Mouse (Mus musculus) monocyte, adult 5-6 weeks (primary cell): ENCODE results near the gene Nemp1. TPM values are rescaled to one million over a fixed set of nuclear protein-coding genes. Genes with fewer than 3 reads are reported as not detected.

ENCODE experiments used
- ATAC-seq: fragments of 153-309, 156-312 bp; replicated peaks from 2 replicates; pipeline ENCODE4 v1.8.0; 2017; ENCODE audit warnings: mild to moderate bottlenecking; ENCODE audit not compliant: low TSS enrichment, insufficient number of reproducible peaks, severe bottlenecking, poor library complexity, low FRiP score
- total RNA-seq: library from RNA; stranded (forward); fragments of 200-1000, 200-491, 200-594 nt; gene quantifications from 3 replicates; pipeline ENCODE4 v1.2.3, GENCODE M21; 2017

Nemp1 gene
- total RNA-seq, 1 experiment from 2014 or later = 16.1 TPM

- ATAC-seq = no peak
These were observed 73.0 kb downstream of the Nemp1 start for GRCm38 (mm10) chr10:127739661-127740161.

DNA sequence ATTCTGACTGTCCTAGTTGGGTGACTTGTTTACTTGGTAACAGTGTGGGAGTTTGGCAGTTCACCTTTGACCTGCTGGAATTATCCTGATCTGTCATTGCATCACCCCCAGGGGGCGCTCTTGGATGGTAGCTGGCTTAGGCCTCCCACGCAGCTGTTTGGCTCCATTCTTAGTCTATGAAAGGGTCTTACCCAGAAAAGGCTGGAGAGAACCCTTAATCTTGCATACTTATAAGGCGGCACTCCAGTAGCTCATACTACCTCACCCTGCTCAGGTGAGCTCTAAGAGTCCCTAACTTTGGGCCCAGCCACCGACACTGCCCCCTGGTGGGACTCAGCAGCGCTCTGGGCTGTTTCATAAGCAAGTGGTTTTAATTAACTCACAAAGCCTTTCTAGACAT, 78.0 kb downstream of the Nemp1 start:
- ATAC-seq = no peak

- no peak for ATAC-seq
These were observed 79.2 kb downstream of the Nemp1 start for GRCm38 (mm10) chr10:127745886-127746285.

DNA sequence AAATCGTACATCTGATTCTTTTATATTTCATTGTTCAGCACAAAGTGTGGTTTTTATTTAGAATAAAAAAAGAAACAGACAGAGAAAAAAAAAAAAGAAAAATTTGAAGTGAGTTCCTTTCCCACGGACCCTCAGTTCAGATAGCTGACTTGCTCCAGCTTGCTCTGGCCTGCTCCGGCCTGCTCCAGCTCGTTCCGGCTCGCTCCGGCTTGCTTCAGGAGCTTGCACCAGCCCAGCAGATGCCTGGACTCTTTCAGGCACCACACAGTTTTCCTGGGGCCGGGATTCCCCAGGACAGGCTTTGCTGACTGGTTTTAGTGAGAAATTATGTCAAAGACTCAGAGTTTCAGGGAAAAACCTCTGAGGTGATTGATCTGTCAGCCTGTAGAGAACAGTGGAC, 80.6 kb downstream of the Nemp1 start:
- no peak for ATAC-seq

DNA sequence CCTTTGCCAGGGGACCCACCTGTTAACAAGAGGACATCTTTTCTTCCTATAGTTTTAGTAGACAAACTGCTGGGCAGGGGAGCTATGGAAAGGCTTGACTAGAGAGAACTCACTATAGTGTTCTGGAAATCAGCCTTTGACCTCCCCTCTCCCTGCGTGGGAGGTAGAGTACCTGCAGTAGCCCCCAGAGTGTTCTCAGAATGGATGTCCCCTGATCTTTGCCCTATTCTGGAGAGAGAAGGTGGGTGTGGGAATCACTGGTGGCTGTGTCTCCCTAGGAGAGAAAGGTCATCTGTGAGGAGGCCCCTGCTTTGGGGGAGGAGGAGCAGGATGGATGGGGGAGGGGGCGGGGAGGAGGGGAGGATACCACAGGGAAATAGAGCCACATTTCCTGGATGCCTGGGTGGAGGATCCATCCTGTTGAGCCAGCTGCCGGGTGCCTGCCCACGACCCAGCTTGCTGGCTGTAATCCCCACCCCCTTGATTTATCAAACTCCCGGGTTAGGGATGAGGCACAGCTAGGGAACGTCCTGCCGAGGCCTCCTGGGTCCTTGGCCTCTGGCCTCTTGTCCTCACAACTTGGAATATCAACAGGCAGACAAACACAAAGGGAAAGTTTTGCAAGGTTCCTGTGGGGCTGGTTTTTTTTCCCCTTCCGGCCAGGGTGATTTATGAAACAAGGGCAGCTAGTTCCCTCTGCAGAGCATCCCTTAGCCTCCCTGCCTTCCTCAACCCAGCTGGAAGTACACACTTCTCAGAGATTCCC, 82.3 kb downstream of the Nemp1 start:
- ATAC-seq = no peak

- ATAC-seq = no peak
These were observed 83.6 kb downstream of the Nemp1 start for GRCm38 (mm10) chr10:127750136-127750777.

Other genes with a start within 250 kb of the Nemp1 start
- gene Stac3, start 165.2 kb upstream of the Nemp1 start, total RNA-seq = 0.32 to 9.8 TPM (median 1.4 TPM) in 3 replicates
- not detected in 3 replicates for gene Ndufa4l2, start 151.9 kb upstream of the Nemp1 start, total RNA-seq
- gene Shmt2, start 144.5 kb upstream of the Nemp1 start, total RNA-seq = 7.9 to 28.8 TPM (median 11.5 TPM) in 3 replicates
- not detected in 3 replicates for gene Nxph4, start 132.3 kb upstream of the Nemp1 start, total RNA-seq
- 147 to 219 TPM (median 171 TPM) in 3 replicates for gene Lrp1, start 45.8 kb upstream of the Nemp1 start, total RNA-seq
- 171 to 211 TPM (median 204 TPM) in 3 replicates for gene Stat6, start 23.9 kb upstream of the Nemp1 start, total RNA-seq
- 12.6 to 35.9 TPM (median 17.8 TPM) in 3 replicates for gene Nab2, start 1.7 kb downstream of the Nemp1 start, total RNA-seq
- 1.6 TPM in 1 of 3 replicates, not detected in the others for gene Myo1a, start 38.3 kb downstream of the Nemp1 start, total RNA-seq
- not detected in 3 replicates for gene Tac2, start 57.6 kb downstream of the Nemp1 start, total RNA-seq
- 4.8 to 9.7 TPM (median 6.3 TPM) in 3 replicates for gene Zbtb39, start 72.6 kb downstream of the Nemp1 start, total RNA-seq
- gene Gpr182, start 84.8 kb downstream of the Nemp1 start, total RNA-seq = not detected in 3 replicates
- not detected in 3 replicates for gene Rdh1, start 92.8 kb downstream of the Nemp1 start, total RNA-seq
- gene Rdh16f1, start 92.9 kb downstream of the Nemp1 start, total RNA-seq = not detected in 3 replicates
- 0.19 to 1.2 TPM (median 1.0 TPM) in 3 replicates for gene Rdh9, start 109.5 kb downstream of the Nemp1 start, total RNA-seq
- gene Rdh16, start 134.3 kb downstream of the Nemp1 start, total RNA-seq = not detected in 3 replicates
- gene Rdh19, start 183.0 kb downstream of the Nemp1 start, total RNA-seq = not detected in 3 replicates
- not detected in 3 replicates for gene Rdh16f2, start 199.6 kb downstream of the Nemp1 start, total RNA-seq
- gene Rdh7, start 221.9 kb downstream of the Nemp1 start, total RNA-seq = not detected in 3 replicates
- not detected in 3 replicates for gene Sdr9c7, start 231.6 kb downstream of the Nemp1 start, total RNA-seq